Mouse (Mus musculus) adrenal gland, postnatal 4 days (tissue): Measurements from ENCODE around the gene Spry2. TPM values are rescaled to one million over a fixed set of nuclear protein-coding genes. Genes with fewer than 3 reads are reported as not detected.

ENCODE experiments used
- DNase-seq, 2 experiments: peaks; one replicate each; pipeline ENCODE4 v3.0.0; 2021 to 2022; ENCODE audit warnings: low spot score in 2 of 2, mixed read lengths in 2 of 2
- total RNA-seq, 2 experiments: library from RNA; stranded (reverse); gene quantifications; 2 replicates each; pipeline ENCODE4 v1.2.3; 2021

Gene Spry2
- total RNA-seq, 2 experiments from 2014 or later, result 51.5 to 55.0 TPM

GRCm38 (mm10) chr14:105893623-105893995 is 3.0 kb downstream of the Spry2 start:
- DNase-seq, result peak in 1 of 2 experiments; percentile 9

GRCm38 (mm10) chr14:105892941-105893622 is 3.5 kb downstream of the Spry2 start:
- peak; percentile 10 to 18 for DNase-seq

- DNase-seq, result no peak
These were observed 5.9 kb downstream of the Spry2 start for GRCm38 (mm10) chr14:105890516-105891231.

GRCm38 (mm10) chr14:105886643-105887374 is 9.8 kb downstream of the Spry2 start:
- no peak for DNase-seq

- DNase-seq, result no peak
These were observed 11.4 kb downstream of the Spry2 start for GRCm38 (mm10) chr14:105885249-105885648.

- no peak for DNase-seq
These were observed 13.4 kb downstream of the Spry2 start for GRCm38 (mm10) chr14:105883215-105883614.

GRCm38 (mm10) chr14:105878359-105878758 is 18.3 kb downstream of the Spry2 start:
- DNase-seq, result no peak

- no peak for DNase-seq
These were observed 20.2 kb downstream of the Spry2 start for GRCm38 (mm10) chr14:105876375-105876774.

- no peak for DNase-seq
These were observed 26.2 kb downstream of the Spry2 start for GRCm38 (mm10) chr14:105870370-105870936.

- DNase-seq, result no peak
These were observed 31.2 kb downstream of the Spry2 start for GRCm38 (mm10) chr14:105865381-105865938.

- no peak for DNase-seq
These were observed 34.4 kb downstream of the Spry2 start for GRCm38 (mm10) chr14:105862199-105862598.

- no peak for DNase-seq
These were observed 35.7 kb downstream of the Spry2 start for GRCm38 (mm10) chr14:105860920-105861319.

- no peak for DNase-seq
These were observed 36.3 kb downstream of the Spry2 start for GRCm38 (mm10) chr14:105860276-105860675.

- no peak for DNase-seq
These were observed 36.7 kb downstream of the Spry2 start for GRCm38 (mm10) chr14:105859876-105860275.

- no peak for DNase-seq
These were observed 37.3 kb downstream of the Spry2 start for GRCm38 (mm10) chr14:105859368-105859767.

- DNase-seq, result no peak
These were observed 37.7 kb downstream of the Spry2 start for GRCm38 (mm10) chr14:105858935-105859334.

- DNase-seq, result no peak
These were observed 45.1 kb downstream of the Spry2 start for GRCm38 (mm10) chr14:105851359-105852067.
